Mouse (Mus musculus) midbrain, embryonic 12.5 days (tissue): ENCODE results near the gene Clptm1l. TPM values are rescaled to one million over a fixed set of nuclear protein-coding genes. Genes with fewer than 3 reads are reported as not detected.

Experiments used
- polyA plus RNA-seq: library from polyadenylated mRNA; unstranded; fragments of >200 nt; fragmentation: Nextera tagmentation; extraction: Ambion mirVana; gene quantifications from 2 replicates; pipeline ENCODE4 v1.2.1, GENCODE M21; 2016

Gene Clptm1l
- polyA plus RNA-seq, 1 experiment from 2014 or later: 110 TPM

Other genes starting within 250 kb of the Clptm1l start
- 67.6 and 68.1 TPM in 2 replicates for gene Lpcat1, start 136.8 kb upstream of the Clptm1l start, polyA plus RNA-seq
- gene Slc6a3, start 67.3 kb upstream of the Clptm1l start, polyA plus RNA-seq: 0.18 and 0.71 TPM in 2 replicates
- gene Tert, start 22.9 kb downstream of the Clptm1l start, polyA plus RNA-seq: 6.3 and 6.9 TPM in 2 replicates
- gene Slc6a18, start 74.0 kb downstream of the Clptm1l start, polyA plus RNA-seq: not detected in 2 replicates
- gene Slc6a19, start 100.9 kb downstream of the Clptm1l start, polyA plus RNA-seq: 0.15 TPM in 1 of 2 replicates, not detected in the other
- gene Slc12a7, start 129.1 kb downstream of the Clptm1l start, polyA plus RNA-seq: 38.7 and 39.0 TPM in 2 replicates
- gene Nkd2, start 243.6 kb downstream of the Clptm1l start, polyA plus RNA-seq: 9.6 and 11.2 TPM in 2 replicates